In the genomic region with DNA sequence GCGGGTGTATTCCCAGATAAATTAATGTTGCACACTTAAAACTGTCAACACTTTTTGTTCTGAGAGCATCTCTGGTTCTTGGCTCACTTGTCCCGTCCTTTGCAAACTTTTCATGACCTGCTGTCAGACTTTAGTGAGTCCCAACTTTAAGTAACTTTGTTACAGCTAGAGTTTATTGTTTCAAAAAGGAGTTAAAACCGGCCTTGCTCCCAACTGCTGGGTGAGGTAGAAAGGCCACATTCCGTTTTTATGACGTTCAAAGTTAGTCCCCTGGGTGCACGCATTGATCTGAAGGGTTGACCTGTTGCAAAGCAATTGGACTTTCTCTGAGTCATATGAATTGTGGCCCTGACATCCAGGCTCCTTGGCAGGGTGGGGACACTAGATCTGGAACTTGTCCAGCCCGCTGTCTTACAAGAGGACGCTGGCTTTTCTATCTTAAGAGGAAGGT, we compare ENCODE assay signal across 9 mouse cellular contexts. TPM values are rescaled to one million over a fixed set of nuclear protein-coding genes. Genes with fewer than 3 reads are reported as not detected.
DNase-seq lines count a peak whose midpoint lies in the region; ATAC-seq and TF ChIP-seq lines count a peak whose summit lies in the region.
"Had no signal": no experiment of that assay in that cellular context is flagged by ENCODE, and none has a peak within 500 bp of the region (broad histone marks: within the 10 kb centered on the region; RNA-seq: fewer than 3 reads in every experiment).

No protein-coding gene starts in this region.

- no peak for TF ChIP-seq CTCF in forebrain, postnatal 0 days (IDR thresholded peaks at IDR 0.05; ENCODE audit: low read depth)

- 0 out of 2 replicates have a peak, but pooled peaks have one; percentile 1 for TF ChIP-seq POLR2A in limb, embryonic 14.5 days (IDR thresholded peaks at IDR 0.05; ENCODE audit: borderline replicate concordance, extremely low read depth, insufficient read depth, insufficient read length)

- no peaks in the 10 kb centered on the region for H3K27me3 ChIP-seq in forebrain, postnatal 0 days (ENCODE audit: insufficient read depth, low read length)
- no peaks in the 10 kb centered on the region for H3K27me3 ChIP-seq in hindbrain, embryonic 12.5 days
- no peaks in the 10 kb centered on the region for H3K27me3 ChIP-seq in limb, embryonic 14.5 days (ENCODE audit: control insufficient read depth, insufficient read depth, low read length)
- no peaks in the 10 kb centered on the region for H3K27me3 ChIP-seq in midbrain, embryonic 15.5 days (replicated peaks)

- 0 out of 2 replicates have a peak overlapping the region, but pooled peaks have one; percentile 50 for H3K27ac ChIP-seq in forebrain, postnatal 0 days (ENCODE audit: low read depth, low read length)
- peak overlapping the region; percentile 74; the same call in 1 of the 2 replicates for H3K27ac ChIP-seq in hindbrain, embryonic 12.5 days
- peak overlapping the region; percentile 87 for H3K27ac ChIP-seq in limb, embryonic 14.5 days (replicated peaks; ENCODE audit: low read depth, low read length)
- peak overlapping the region; percentile 64; the same call in 1 of the 2 replicates for H3K27ac ChIP-seq in midbrain, embryonic 15.5 days

- H3K9me3 ChIP-seq in forebrain, postnatal 0 days (ENCODE audit: low read length): no peaks in the 10 kb centered on the region
- no peaks in the 10 kb centered on the region for H3K9me3 ChIP-seq in hindbrain, embryonic 12.5 days (replicated peaks)
- H3K9me3 ChIP-seq in limb, embryonic 14.5 days (ENCODE audit: control insufficient read depth, low read length): no peaks in the 10 kb centered on the region
- no peaks in the 10 kb centered on the region for H3K9me3 ChIP-seq in midbrain, embryonic 15.5 days

- H3K4me2 ChIP-seq in forebrain, postnatal 0 days (ENCODE audit: low read depth): peak overlapping the region; percentile 98
- peak overlapping the region; percentile 75 for H3K4me2 ChIP-seq in hindbrain, embryonic 12.5 days (replicated peaks)
- H3K4me2 ChIP-seq in limb, embryonic 14.5 days (replicated peaks; ENCODE audit: low read depth, low read length, severe bottlenecking): peak overlapping the region; percentile 79
- peak overlapping the region; percentile 93 for H3K4me2 ChIP-seq in midbrain, embryonic 15.5 days

- 10% methylated on average over 8 of the region's 8 CpGs for WGBS in forebrain, postnatal 0 days
- WGBS in hindbrain, embryonic 12.5 days: 13% methylated on average over 8 of the region's 8 CpGs
- 4% methylated on average over 8 of the region's 8 CpGs for WGBS in limb, embryonic 14.5 days
- 11% methylated on average over 8 of the region's 8 CpGs for WGBS in midbrain, embryonic 15.5 days

- DNase-seq in 3T3-L1 (ENCODE audit: low read depth, low spot score): peak; percentile 87
- DNase-seq in adrenal gland, adult 8-10 months: peak; percentile 85
- peak; percentile 29 for DNase-seq in forebrain, postnatal 0 days
- DNase-seq in limb, embryonic 14.5 days (ENCODE audit: low spot score): peak; percentile 37
- peak; percentile 55 for DNase-seq in urinary bladder, postnatal 25 days (ENCODE audit: low spot score)
- no peak for DNase-seq in left cerebral cortex, postnatal 10 days (ENCODE audit: extremely low spot score in 1 of 2, low spot score in 2 of 2)

- H3K4me3 ChIP-seq in forebrain, postnatal 0 days (ENCODE audit: low read depth, low read length): peak overlapping the region; percentile 70
- H3K4me3 ChIP-seq in hindbrain, embryonic 12.5 days: peak overlapping the region; percentile 74
- peak overlapping the region; percentile 70 for H3K4me3 ChIP-seq in limb, embryonic 14.5 days (replicated peaks; ENCODE audit: low read length)
- peak overlapping the region; percentile 80 for H3K4me3 ChIP-seq in midbrain, embryonic 15.5 days

- H3K36me3 ChIP-seq in forebrain, postnatal 0 days (ENCODE audit: insufficient read depth): no peaks in the 10 kb centered on the region
- H3K36me3 ChIP-seq in hindbrain, embryonic 12.5 days: peaks cover 7% of the 10 kb centered on the region; the same call in 1 of the 2 replicates
- 0 out of 2 replicates have a peak, but pooled peaks cover 2% of the 10 kb centered on the region for H3K36me3 ChIP-seq in limb, embryonic 14.5 days (ENCODE audit: control insufficient read depth, insufficient read depth, low read length)
- no peaks in the 10 kb centered on the region for H3K36me3 ChIP-seq in midbrain, embryonic 15.5 days (replicated peaks)

- intact Hi-C loops in left cerebral cortex, postnatal 10 days (cut with DNase I): no loop called here

- H3K9ac ChIP-seq in forebrain, postnatal 0 days: peak overlapping the region; percentile 84
- peak overlapping the region; percentile 95 for H3K9ac ChIP-seq in hindbrain, embryonic 12.5 days
- H3K9ac ChIP-seq in limb, embryonic 14.5 days (ENCODE audit: low read depth, low read length, severe bottlenecking): peak overlapping the region; percentile 97
- peak overlapping the region; percentile 87 for H3K9ac ChIP-seq in midbrain, embryonic 15.5 days

- ATAC-seq in forebrain, postnatal 0 days: no peak
- ATAC-seq in hindbrain, embryonic 12.5 days (ENCODE audit: low FRiP score): no peak
- peak; percentile 23; the same call in 1 of the 2 replicates for ATAC-seq in limb, embryonic 14.5 days (ENCODE audit: low FRiP score, low read depth)
- no peak; the same call in 1 of the 2 replicates for ATAC-seq in midbrain, embryonic 15.5 days (replicated peaks)

- peaks cover 4% of the 10 kb centered on the region; the same call in 1 of the 2 replicates for H3K4me1 ChIP-seq in forebrain, postnatal 0 days (ENCODE audit: insufficient read depth)
- peaks cover 12% of the 10 kb centered on the region; the same call in 1 of the 2 replicates for H3K4me1 ChIP-seq in hindbrain, embryonic 12.5 days
- peaks cover 15% of the 10 kb centered on the region for H3K4me1 ChIP-seq in limb, embryonic 14.5 days (ENCODE audit: control insufficient read depth, insufficient read depth, low read length)
- peaks cover 18% of the 10 kb centered on the region for H3K4me1 ChIP-seq in midbrain, embryonic 15.5 days

RNA-seq across cellular contexts. Expression of a gene that starts 0.6 kb away (rescaled TPM):
- 100 to 1,000 TPM in 1 of 4 experiments, 10 to 100 TPM in 3; 69.4 to 106 (median 84.9) TPM for total RNA-seq in adrenal gland, adult 8-10 months (2022)
- total RNA-seq in forebrain, postnatal 0 days (2014; rRNA removed): 3.8 and 5.2 TPM in 2 replicates
- 2.1 and 2.7 TPM in 2 replicates for polyA plus RNA-seq in forebrain, postnatal 0 days (2015; fragmentation: Nextera tagmentation; extraction: Ambion mirVana)
- 30.0 and 35.3 TPM in 2 replicates for polyA plus RNA-seq in hindbrain, embryonic 12.5 days (2016; fragmentation: Nextera tagmentation; extraction: Ambion mirVana)
- polyA plus RNA-seq in limb, embryonic 14.5 days (2012; rRNA removed): 31.9 and 34.7 TPM in 2 replicates
- polyA plus RNA-seq in limb, embryonic 14.5 days (2014; fragmentation: Nextera tagmentation; extraction: Ambion mirVana): 44.0 and 49.2 TPM in 2 replicates
- polyA plus RNA-seq in midbrain, embryonic 15.5 days (2015; fragmentation: Nextera tagmentation; extraction: Ambion mirVana): 4.5 and 5.6 TPM in 2 replicates
- 1 to 10 TPM; 2.7 to 3.4 TPM for total RNA-seq in left cerebral cortex, postnatal 10 days (2021)

RNA-seq across cellular contexts. Expression of a gene that starts 43.3 kb away (rescaled TPM):
- not detected for total RNA-seq in adrenal gland, adult 8-10 months (2022)
- not detected in 2 replicates for total RNA-seq in forebrain, postnatal 0 days (2014; rRNA removed)
- polyA plus RNA-seq in forebrain, postnatal 0 days (2015; fragmentation: Nextera tagmentation; extraction: Ambion mirVana): not detected in 2 replicates
- not detected in 2 replicates for polyA plus RNA-seq in hindbrain, embryonic 12.5 days (2016; fragmentation: Nextera tagmentation; extraction: Ambion mirVana)
- polyA plus RNA-seq in limb, embryonic 14.5 days (2012; rRNA removed): not detected in 2 replicates
- not detected in 2 replicates for polyA plus RNA-seq in limb, embryonic 14.5 days (2014; fragmentation: Nextera tagmentation; extraction: Ambion mirVana)
- not detected in 2 replicates for polyA plus RNA-seq in midbrain, embryonic 15.5 days (2015; fragmentation: Nextera tagmentation; extraction: Ambion mirVana)
- total RNA-seq in left cerebral cortex, postnatal 10 days (2021): not detected
- total RNA-seq: adrenal gland, postnatal 4 days had no signal

Comparison
In these comparisons a context has a peak if more than half of its experiments do, and no peak if none do; other contexts are left out.
1. DNase-seq: peak in 3T3-L1 (single experiment), adrenal gland, adult 8-10 months (single experiment), forebrain, postnatal 0 days (single experiment), limb, embryonic 14.5 days (single experiment) and urinary bladder, postnatal 25 days (single experiment); none in left cerebral cortex, postnatal 10 days (0 of 2).
2. Peak in every context shown above with its lines, with median percentiles within 50 percentile points of each other: H3K27ac ChIP-seq, H3K4me2 ChIP-seq, H3K4me3 ChIP-seq and H3K9ac ChIP-seq.